Mouse (Mus musculus): ENCODE measurements around the gene Snx21. TPM values are rescaled to one million over a fixed set of nuclear protein-coding genes. Genes with fewer than 3 reads are reported as not detected.

The Snx21 gene
- polyA plus RNA-seq, 1 experiment from 2014 or later: 19.9 TPM

DNA sequence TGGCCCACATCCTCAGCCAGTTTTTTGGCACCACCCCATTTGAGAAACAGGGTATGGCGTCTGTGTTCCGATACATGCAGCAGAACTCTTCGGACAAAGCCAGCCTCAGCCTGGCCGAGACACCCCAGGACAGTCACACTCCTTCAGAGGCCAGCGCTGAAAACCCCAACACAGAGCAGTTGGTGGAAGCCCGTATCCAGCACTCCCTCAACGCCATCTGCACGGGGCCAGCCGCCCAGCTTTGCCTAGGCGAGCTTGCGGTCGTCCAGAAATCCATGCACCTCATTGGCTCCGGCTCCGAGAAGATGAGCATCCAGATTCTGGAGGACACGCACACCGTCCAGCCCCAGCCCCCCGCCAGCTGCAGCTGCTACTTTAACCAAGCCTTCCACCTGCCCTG is 39.9 kb downstream of the Snx21 start:
- no peak overlapping the region for H3K4me2 ChIP-seq (ENCODE audit: low read length)
- no peaks in the 10 kb centered on the region for H3K9me3 ChIP-seq (replicated peaks; ENCODE audit: low read length)

GRCm38 (mm10) chr2:164827146-164827850 is 41.7 kb downstream of the Snx21 start:
- Histone ChIP-seq H3K4me2 (ENCODE audit: low read length) (no peak overlapping the region), H3K4me1 (replicated peaks; ENCODE audit: insufficient read depth, low read length) (0 out of 2 replicates have a peak, but pooled peaks cover under 1% of the 10 kb centered on the region), H3K9me3 (replicated peaks; ENCODE audit: low read length) (no peaks in the 10 kb centered on the region), H3K9ac (ENCODE audit: low read depth, low read length) (no peak overlapping the region), H3K4me3 (replicated peaks; ENCODE audit: low read depth, low read length) (no peak overlapping the region), H3K27me3 (ENCODE audit: insufficient read depth, low read length) (no peaks in the 10 kb centered on the region), H3K27ac (no peak overlapping the region), H3K36me3 (ENCODE audit: insufficient read depth, low read length) (peaks cover 33% of the 10 kb centered on the region)
- 87% methylated on average over 16 of the region's 16 CpGs for WGBS
- TF ChIP-seq CTCF (IDR thresholded peaks at IDR 0.05; ENCODE audit: low read depth): no peak
- no peak for ATAC-seq (replicated peaks; ENCODE audit: low FRiP score, low read depth)
- DNase-seq (ENCODE audit: low spot score): no peak

More for the DNA sequence above, 39.9 kb downstream of the Snx21 start:
- WGBS: 93% methylated on average over 17 of the region's 17 CpGs
- DNase-seq (ENCODE audit: low spot score) (no peak), ATAC-seq (replicated peaks; ENCODE audit: low FRiP score, low read depth) (no peak)
- Histone ChIP-seq H3K4me1 (replicated peaks; ENCODE audit: insufficient read depth, low read length) (no peaks in the 10 kb centered on the region), H3K4me3 (replicated peaks; ENCODE audit: low read depth, low read length) (no peak overlapping the region), H3K27ac (no peak overlapping the region), H3K36me3 (ENCODE audit: insufficient read depth, low read length) (peaks cover 33% of the 10 kb centered on the region), H3K9ac (ENCODE audit: low read depth, low read length) (no peak overlapping the region), H3K27me3 (ENCODE audit: insufficient read depth, low read length) (no peaks in the 10 kb centered on the region)
- TF ChIP-seq CTCF (IDR thresholded peaks at IDR 0.05; ENCODE audit: low read depth): no peak

DNA sequence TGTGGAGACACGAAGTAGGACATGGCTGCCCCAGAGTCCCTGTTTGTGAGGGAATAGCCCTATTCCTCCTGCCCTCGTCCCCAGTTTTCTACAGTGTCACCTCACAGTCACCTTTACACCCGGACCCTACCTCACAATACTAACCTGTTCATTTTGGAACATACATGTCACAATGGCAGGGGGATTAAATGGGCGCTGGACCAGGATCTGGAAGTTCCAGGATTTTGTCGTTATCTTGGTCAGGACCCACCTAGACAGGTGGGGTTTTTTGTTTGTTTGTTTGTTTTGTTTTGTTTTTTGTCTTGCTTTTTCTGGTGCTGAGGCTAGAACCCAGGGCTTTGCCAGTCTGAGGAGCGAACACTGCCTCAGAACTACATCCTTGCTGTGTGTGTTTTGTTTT is 42.8 kb downstream of the Snx21 start, which contains the start of gene Spata25:
Spata25 (minus strand) TSS at position 101 of the 400 bp plus-strand sequence.
- no peak for TF ChIP-seq CTCF (IDR thresholded peaks at IDR 0.05; ENCODE audit: low read depth)
- ATAC-seq (replicated peaks; ENCODE audit: low FRiP score, low read depth): no peak
- DNase-seq (ENCODE audit: low spot score): no peak
- WGBS: 89% methylated on average over 6 of the region's 6 CpGs
- Histone ChIP-seq H3K27me3 (ENCODE audit: insufficient read depth, low read length) (no peaks in the 10 kb centered on the region), H3K27ac (no peak within 1 kb of the TSS), H3K4me2 (ENCODE audit: low read length) (no peak within 1 kb of the TSS), H3K36me3 (ENCODE audit: insufficient read depth, low read length) (peaks cover 33% of the 10 kb centered on the region), H3K9ac (ENCODE audit: low read depth, low read length) (no peak within 1 kb of the TSS), H3K9me3 (replicated peaks; ENCODE audit: low read length) (no peaks in the 10 kb centered on the region), H3K4me1 (replicated peaks; ENCODE audit: insufficient read depth, low read length) (0 out of 2 replicates have a peak, but pooled peaks cover 4% of the 10 kb centered on the region), H3K4me3 (replicated peaks; ENCODE audit: low read depth, low read length) (no peak within 1 kb of the TSS)

- DNase-seq (ENCODE audit: low spot score) (no peak), ATAC-seq (replicated peaks; ENCODE audit: low FRiP score, low read depth) (no peak)
- no peak overlapping the region for H3K9ac ChIP-seq (ENCODE audit: low read depth, low read length)
- H3K27me3 ChIP-seq (ENCODE audit: insufficient read depth, low read length): no peaks in the 10 kb centered on the region
- no peak overlapping the region for H3K4me3 ChIP-seq (replicated peaks; ENCODE audit: low read depth, low read length)
- 97% methylated on average over 1 of the region's 1 CpGs for WGBS
- H3K36me3 ChIP-seq (ENCODE audit: insufficient read depth, low read length): peaks cover 33% of the 10 kb centered on the region
- no peak overlapping the region for H3K4me2 ChIP-seq (ENCODE audit: low read length)
- 0 out of 2 replicates have a peak, but pooled peaks cover 4% of the 10 kb centered on the region for H3K4me1 ChIP-seq (replicated peaks; ENCODE audit: insufficient read depth, low read length)
- TF ChIP-seq CTCF (IDR thresholded peaks at IDR 0.05; ENCODE audit: low read depth): no peak
- H3K27ac ChIP-seq: no peak overlapping the region
- H3K9me3 ChIP-seq (replicated peaks; ENCODE audit: low read length): no peaks in the 10 kb centered on the region
Observed at GRCm38 (mm10) chr2:164829090-164829489, 43.5 kb downstream of the Snx21 start.

DNA sequence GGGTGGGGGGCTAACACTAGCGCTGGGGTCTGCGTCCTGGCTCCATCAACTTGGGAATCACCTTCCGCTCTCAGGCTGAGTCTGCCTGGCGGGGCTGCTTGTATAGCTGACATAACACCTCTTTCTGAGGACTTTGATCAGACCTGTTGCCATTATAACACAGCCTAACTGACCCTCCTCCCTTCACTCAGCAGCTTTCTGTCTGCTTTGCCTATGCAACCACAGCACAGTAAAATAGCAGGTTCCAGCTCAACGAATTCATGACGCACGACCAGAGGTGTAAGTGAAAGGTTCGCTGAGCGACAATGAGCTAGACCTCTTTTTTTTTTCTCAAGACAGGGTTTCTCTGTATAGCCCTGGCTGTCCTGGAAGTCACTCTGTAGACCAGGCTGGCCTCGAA is 45.4 kb downstream of the Snx21 start:
- DNase-seq (ENCODE audit: low spot score) (no peak), ATAC-seq (replicated peaks; ENCODE audit: low FRiP score, low read depth) (peak; percentile 63)
- 63% methylated on average over 10 of the region's 10 CpGs for WGBS
- Histone ChIP-seq H3K9me3 (replicated peaks; ENCODE audit: low read length) (no peaks in the 10 kb centered on the region), H3K36me3 (ENCODE audit: insufficient read depth, low read length) (peaks cover 18% of the 10 kb centered on the region), H3K4me2 (ENCODE audit: low read length) (no peak overlapping the region), H3K4me3 (replicated peaks; ENCODE audit: low read depth, low read length) (no peak overlapping the region), H3K9ac (ENCODE audit: low read depth, low read length) (no peak overlapping the region), H3K27me3 (ENCODE audit: insufficient read depth, low read length) (no peaks in the 10 kb centered on the region), H3K27ac (0 out of 2 replicates have a peak overlapping the region, but pooled peaks have one; percentile 31), H3K4me1 (replicated peaks; ENCODE audit: insufficient read depth, low read length) (peaks cover 13% of the 10 kb centered on the region; the same call in 1 of the 2 replicates)
- no peak for TF ChIP-seq CTCF (IDR thresholded peaks at IDR 0.05; ENCODE audit: low read depth)

GRCm38 (mm10) chr2:164832032-164832747 is 46.6 kb downstream of the Snx21 start:
- Histone ChIP-seq H3K36me3 (ENCODE audit: insufficient read depth, low read length) (peaks cover 16% of the 10 kb centered on the region), H3K4me3 (replicated peaks; ENCODE audit: low read depth, low read length) (peak overlapping the region; percentile 66), H3K4me1 (replicated peaks; ENCODE audit: insufficient read depth, low read length) (peaks cover 13% of the 10 kb centered on the region; the same call in 1 of the 2 replicates), H3K9ac (ENCODE audit: low read depth, low read length) (peak overlapping the region; percentile 74), H3K27ac (peak overlapping the region; percentile 90), H3K27me3 (ENCODE audit: insufficient read depth, low read length) (no peaks in the 10 kb centered on the region), H3K4me2 (ENCODE audit: low read length) (peak overlapping the region; percentile 99), H3K9me3 (replicated peaks; ENCODE audit: low read length) (no peaks in the 10 kb centered on the region)
- no peak for TF ChIP-seq CTCF (IDR thresholded peaks at IDR 0.05; ENCODE audit: low read depth)
- 60% methylated on average over 16 of the region's 16 CpGs for WGBS
- ATAC-seq (replicated peaks; ENCODE audit: low FRiP score, low read depth) (no peak; the same call in 1 of the 2 replicates), DNase-seq (ENCODE audit: low spot score) (no peak)
